Mouse (Mus musculus) forebrain, embryonic 11.5 days (tissue): ENCODE measurements around the gene Dpf2. TPM values are rescaled to one million over a fixed set of nuclear protein-coding genes. Genes with fewer than 3 reads are reported as not detected.

ENCODE experiments used
- ATAC-seq: fragments of 200-750 bp; cut with Nextera tagmentation; replicated peaks from 2 replicates; pipeline ENCODE4 v1.8.0; 2017; ENCODE audit warnings: moderate TSS enrichment; ENCODE audit not compliant: low FRiP score
- DNase-seq: peaks from one replicate; pipeline ENCODE4 v3.0.0-alpha.2; 2017; ENCODE audit warnings: low spot score
- H3K27ac ChIP-seq: fragments of 300-500 bp; sonication (generic); 2 replicates; pipeline ENCODE4 v1.5.1; 2014; ENCODE audit warnings: low read depth, low read length
- H3K27me3 ChIP-seq: fragments of 300-500 bp; sonication (generic); 2 replicates; pipeline ENCODE4 v1.6.1; 2014; ENCODE audit warnings: mild to moderate bottlenecking, low read length, mixed read lengths; ENCODE audit not compliant: control insufficient read depth, insufficient read depth
- H3K36me3 ChIP-seq: fragments of 300-500 bp; sonication (generic); 2 replicates; pipeline ENCODE4 v1.6.1; 2014; ENCODE audit warnings: mild to moderate bottlenecking, low read length, moderate library complexity, mixed read lengths; ENCODE audit not compliant: control insufficient read depth, insufficient read depth
- H3K4me1 ChIP-seq: fragments of 300-500 bp; sonication (generic); replicated peaks from 2 replicates; pipeline ENCODE4 v1.6.1; 2014; ENCODE audit warnings: low read length, mixed read lengths; ENCODE audit not compliant: control insufficient read depth, insufficient read depth
- H3K4me2 ChIP-seq: fragments of 300-500 bp; sonication (generic); 2 replicates; pipeline ENCODE4 v1.6.1; 2014; ENCODE audit warnings: low read depth, mild to moderate bottlenecking, low read length, moderate library complexity, mixed read lengths; ENCODE audit not compliant: severe bottlenecking
- H3K4me3 ChIP-seq: fragments of 300-500 bp; sonication (generic); 2 replicates; pipeline ENCODE4 v1.5.1; 2014; ENCODE audit warnings: low read depth, low read length
- H3K9ac ChIP-seq: fragments of 300-500 bp; sonication (generic); 2 replicates; pipeline ENCODE4 v1.6.1; 2014; ENCODE audit warnings: low read length
- H3K9me3 ChIP-seq: fragments of 300-500 bp; sonication (generic); 2 replicates; pipeline ENCODE4 v1.6.1; 2016; ENCODE audit warnings: low read length, mixed read lengths; ENCODE audit not compliant: control insufficient read depth
- WGBS: fragments of 180-500 bp; shearing (Covaris S2); extraction: QIAGEN DNeasy Blood & Tissue Kit; methylation state at CpG from one replicate; pipeline ENCODE4 v1.1.7; 2014; 5-methylcytosine and 5-hydroxymethylcytosine counted together
- polyA plus RNA-seq: library from polyadenylated mRNA; unstranded; fragments of >200 nt; fragmentation: Nextera tagmentation; extraction: Ambion mirVana; gene quantifications from 2 replicates; pipeline ENCODE4 v1.2.1, GENCODE M21; 2014

The Dpf2 gene
- polyA plus RNA-seq, 1 experiment from 2014 or later, result 232 TPM

DNA sequence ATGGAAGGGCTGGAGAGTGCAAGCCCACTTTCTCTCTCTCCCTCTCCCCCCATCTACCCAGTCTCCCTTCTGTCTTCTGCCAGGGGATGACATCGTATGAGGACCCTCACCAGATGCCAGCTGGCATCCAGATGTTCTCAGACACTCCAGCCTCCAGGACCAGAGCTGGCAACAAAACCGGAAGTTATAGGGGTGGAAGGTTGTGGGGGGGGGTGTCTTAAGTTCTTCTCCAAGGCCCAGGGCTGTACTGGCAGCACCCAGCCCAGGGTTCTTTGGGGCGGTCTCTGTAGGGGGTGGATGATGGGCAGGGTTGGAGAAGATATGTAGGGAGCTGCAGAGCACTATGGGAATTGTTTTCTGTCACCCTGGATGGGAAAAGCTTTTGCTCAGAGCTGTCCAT, 15.7 kb upstream of the Dpf2 start:
- DNase-seq (no peak), ATAC-seq (no peak)
- Histone ChIP-seq H3K27ac (no peak overlapping the region), H3K9me3 (no peaks in the 10 kb centered on the region), H3K27me3 (peaks cover 3% of the 10 kb centered on the region; the same call in 1 of the 2 replicates), H3K9ac (no peak overlapping the region), H3K4me2 (no peak overlapping the region), H3K36me3 (no peaks in the 10 kb centered on the region), H3K4me1 (peaks cover 5% of the 10 kb centered on the region; the same call in 1 of the 2 replicates), H3K4me3 (no peak overlapping the region)
- WGBS, result 83% methylated on average over 3 of the region's 3 CpGs

DNA sequence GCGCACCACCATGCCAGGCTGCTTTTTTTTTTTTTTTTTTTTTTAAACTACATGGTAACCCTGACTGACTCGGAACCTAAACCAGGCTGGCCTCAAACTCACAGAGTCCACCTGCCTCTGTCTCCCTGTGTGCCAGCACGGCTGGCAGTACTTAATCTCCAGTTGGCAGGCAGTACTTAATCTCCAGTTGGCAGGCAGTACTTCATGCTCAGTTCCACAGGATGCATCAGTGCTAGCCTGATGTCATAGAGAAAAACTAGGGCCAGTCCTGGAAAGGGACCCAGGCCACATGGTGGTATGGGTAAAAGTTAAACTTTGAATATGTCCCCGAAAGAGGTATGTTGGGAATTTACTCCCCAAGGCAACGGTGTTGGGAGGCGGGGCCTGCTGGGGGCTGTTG, 15.3 kb upstream of the Dpf2 start:
- DNase-seq, result no peak
- 84% methylated on average over 6 of the region's 6 CpGs for WGBS
- H3K27me3 ChIP-seq, result peaks cover 3% of the 10 kb centered on the region; the same call in 1 of the 2 replicates
- no peaks in the 10 kb centered on the region for H3K9me3 ChIP-seq
- ATAC-seq, result no peak
- H3K4me3 ChIP-seq, result no peak overlapping the region
- H3K36me3 ChIP-seq, result no peaks in the 10 kb centered on the region
- H3K9ac ChIP-seq, result no peak overlapping the region
- H3K27ac ChIP-seq, result no peak overlapping the region
- H3K4me1 ChIP-seq, result peaks cover 5% of the 10 kb centered on the region; the same call in 1 of the 2 replicates
- no peak overlapping the region for H3K4me2 ChIP-seq

DNA sequence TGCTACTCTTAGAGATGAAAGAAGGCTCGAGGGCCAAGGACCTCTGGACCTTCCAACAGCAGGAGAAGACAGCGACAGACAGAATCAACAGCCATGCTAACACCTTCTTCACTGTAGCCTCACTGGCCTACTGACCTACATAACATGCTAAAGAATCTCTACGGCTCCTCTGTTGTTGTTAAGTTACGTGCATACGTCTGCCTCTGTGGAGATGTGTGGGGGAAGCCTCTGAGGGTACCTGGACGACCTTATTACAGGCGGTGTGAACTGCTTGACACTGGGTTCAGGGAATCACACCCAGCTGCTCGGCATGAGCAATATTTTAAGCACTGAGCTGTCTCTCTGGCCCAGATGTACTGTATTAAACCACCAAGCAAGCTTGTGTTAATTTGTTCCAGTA, 14.7 kb upstream of the Dpf2 start:
- H3K9me3 ChIP-seq, result no peaks in the 10 kb centered on the region
- ATAC-seq, result no peak
- H3K27ac ChIP-seq, result no peak overlapping the region
- no peak overlapping the region for H3K9ac ChIP-seq
- WGBS, result 77% methylated on average over 8 of the region's 8 CpGs
- DNase-seq, result no peak
- no peak overlapping the region for H3K4me3 ChIP-seq
- peaks cover 3% of the 10 kb centered on the region; the same call in 1 of the 2 replicates for H3K27me3 ChIP-seq
- H3K4me1 ChIP-seq, result peaks cover 5% of the 10 kb centered on the region; the same call in 1 of the 2 replicates
- H3K36me3 ChIP-seq, result no peaks in the 10 kb centered on the region
- no peak overlapping the region for H3K4me2 ChIP-seq

DNA sequence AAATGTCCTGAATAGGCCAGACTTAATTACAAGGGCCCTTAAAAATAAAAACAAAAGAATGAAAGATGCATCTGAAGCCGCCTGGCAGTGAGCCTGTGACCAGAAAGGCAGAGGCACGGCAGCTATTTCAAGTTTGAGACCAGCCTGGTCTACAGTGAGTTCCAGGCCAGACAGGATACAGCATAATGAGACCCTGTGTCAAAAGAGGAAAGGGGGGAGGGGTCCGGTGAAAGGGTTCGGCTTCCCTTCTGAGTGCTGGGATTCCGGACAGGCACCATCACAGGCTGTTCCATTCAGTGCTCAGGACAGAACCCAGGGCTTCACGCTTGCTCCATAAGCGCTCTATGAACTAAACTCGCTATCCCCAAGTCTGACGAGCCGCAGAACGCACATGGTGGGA, 14.2 kb upstream of the Dpf2 start:
- Histone ChIP-seq H3K27me3 (peaks cover 3% of the 10 kb centered on the region; the same call in 1 of the 2 replicates), H3K4me1 (peaks cover 5% of the 10 kb centered on the region; the same call in 1 of the 2 replicates), H3K4me2 (no peak overlapping the region), H3K27ac (no peak overlapping the region), H3K9me3 (no peaks in the 10 kb centered on the region), H3K9ac (no peak overlapping the region), H3K4me3 (no peak overlapping the region), H3K36me3 (no peaks in the 10 kb centered on the region)
- 78% methylated on average over 11 of the region's 11 CpGs for WGBS
- no peak for ATAC-seq
- no peak for DNase-seq

DNA sequence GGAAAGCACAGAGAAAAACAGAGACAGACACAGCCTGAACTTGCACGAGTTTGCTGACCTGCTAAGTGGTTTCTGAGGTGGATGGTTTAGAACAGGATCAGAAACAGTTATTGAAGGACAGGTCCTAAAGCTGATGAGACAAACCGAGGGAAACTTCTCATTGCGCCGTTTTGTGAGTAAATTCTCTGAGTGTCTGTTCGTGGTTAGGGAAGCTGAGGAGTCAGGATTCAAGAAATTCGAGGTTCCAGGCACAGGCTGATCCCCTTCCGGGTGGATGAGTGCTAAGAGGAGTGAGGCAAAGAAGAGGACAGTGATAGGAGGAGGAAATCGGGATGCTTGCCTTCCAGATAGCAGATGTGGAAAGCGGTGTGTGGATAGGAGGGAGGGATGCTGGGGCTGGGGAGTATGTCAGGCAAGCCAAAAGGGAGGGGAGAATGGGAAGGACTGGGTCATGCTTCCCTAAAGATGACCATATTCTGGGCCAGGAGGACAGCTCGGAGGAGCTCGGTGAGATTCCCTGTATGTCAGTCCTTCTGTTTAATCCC, 12.6 kb upstream of the Dpf2 start:
- 0 out of 2 replicates have a peak overlapping the region, but pooled peaks have one; percentile 2 for H3K9ac ChIP-seq

DNA sequence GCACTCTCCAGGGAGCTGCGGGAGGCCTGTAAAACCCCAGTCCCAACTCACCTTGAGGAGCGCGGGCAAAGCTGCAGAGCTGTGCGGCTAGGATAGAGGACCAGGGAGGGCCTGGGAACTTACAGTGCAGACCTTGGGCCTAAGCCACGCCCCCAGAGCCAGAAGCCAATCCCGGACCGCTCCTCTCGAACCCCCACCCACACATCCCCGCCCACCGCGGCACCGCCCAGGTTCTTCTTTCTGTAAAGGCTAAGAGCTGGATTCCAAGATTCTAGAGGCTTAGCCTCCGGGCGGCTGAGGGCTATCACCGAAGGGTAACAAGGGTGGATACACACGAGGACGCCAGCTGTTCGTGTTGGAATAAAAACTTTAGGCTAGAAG, 11.9 kb upstream of the Dpf2 start, which contains the start of gene Cdc42ep2:
Gene Cdc42ep2 (minus strand): TSS at position 104 of the 381 bp plus-strand sequence.
- H3K4me3 ChIP-seq, result peak within 1 kb of the TSS; percentile 44
- peak; percentile 96 for ATAC-seq
- peaks cover 5% of the 10 kb centered on the region; the same call in 1 of the 2 replicates for H3K4me1 ChIP-seq
- no peaks in the 10 kb centered on the region for H3K36me3 ChIP-seq
- peaks cover 3% of the 10 kb centered on the region; the same call in 1 of the 2 replicates for H3K27me3 ChIP-seq
- DNase-seq, result peak; percentile 97
- H3K27ac ChIP-seq, result no peak within 1 kb of the TSS
- 0% methylated on average over 18 of the region's 18 CpGs for WGBS
- H3K9ac ChIP-seq, result peak within 1 kb of the TSS; percentile 40
- H3K9me3 ChIP-seq, result no peaks in the 10 kb centered on the region
- peak within 1 kb of the TSS; percentile 98 for H3K4me2 ChIP-seq

More for the DNA sequence above, 12.6 kb upstream of the Dpf2 start:
- Histone ChIP-seq H3K27me3 (peaks cover 3% of the 10 kb centered on the region; the same call in 1 of the 2 replicates), H3K4me2 (peak overlapping the region; percentile 98; the same call in 1 of the 2 replicates), H3K4me3 (peak overlapping the region; percentile 44), H3K9me3 (no peaks in the 10 kb centered on the region), H3K36me3 (no peaks in the 10 kb centered on the region), H3K27ac (no peak overlapping the region), H3K4me1 (peaks cover 5% of the 10 kb centered on the region; the same call in 1 of the 2 replicates)
- ATAC-seq (no peak), DNase-seq (no peak)
- WGBS, result 29% methylated on average over 11 of the region's 11 CpGs

DNA sequence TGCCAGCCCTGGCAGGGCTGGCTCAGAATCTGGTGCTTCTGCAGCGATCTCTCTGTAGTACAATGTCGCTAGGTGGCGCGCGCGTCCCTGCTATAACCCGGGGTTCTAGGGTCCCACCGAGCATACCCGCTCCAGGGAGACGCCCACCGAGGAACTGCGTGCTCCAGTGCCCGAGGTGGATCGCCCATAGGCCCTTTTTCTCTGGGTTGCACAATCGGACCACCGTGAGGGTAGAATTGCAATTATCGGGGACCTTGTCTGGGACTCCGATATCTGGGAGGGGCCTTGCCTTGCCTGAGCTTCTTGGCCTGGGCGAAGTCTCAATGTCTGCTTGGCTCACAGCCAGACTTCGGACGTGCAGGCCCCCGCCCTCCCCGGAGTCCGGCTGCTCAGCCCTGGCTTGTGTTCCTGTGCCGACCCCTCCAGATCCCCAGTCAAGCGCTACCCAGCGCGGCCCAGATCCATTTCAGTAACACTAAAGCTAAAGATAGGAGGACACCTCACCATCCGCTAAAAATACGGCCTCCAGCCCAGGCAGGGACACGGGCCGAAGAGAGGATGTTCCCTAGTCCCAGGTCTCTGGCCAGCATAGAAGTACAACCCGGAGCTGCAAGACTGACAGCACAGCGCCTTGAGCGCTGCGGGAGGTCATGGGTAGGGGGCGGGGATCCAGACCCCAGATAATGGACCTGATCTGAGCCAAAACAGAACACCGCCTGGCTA, 11.3 kb upstream of the Dpf2 start:
- H3K4me1 ChIP-seq, result peaks cover 5% of the 10 kb centered on the region; the same call in 1 of the 2 replicates
- no peaks in the 10 kb centered on the region for H3K9me3 ChIP-seq
- DNase-seq, result peak; percentile 96
- peak overlapping the region; percentile 98 for H3K4me2 ChIP-seq
- peaks cover 3% of the 10 kb centered on the region; the same call in 1 of the 2 replicates for H3K27me3 ChIP-seq
- WGBS, result under 1% methylated on average over 38 of the region's 38 CpGs
- ATAC-seq, result peak; percentile 76
- H3K9ac ChIP-seq, result peak overlapping the region; percentile 40
- no peak overlapping the region for H3K27ac ChIP-seq
- H3K36me3 ChIP-seq, result no peaks in the 10 kb centered on the region
- peak overlapping the region; percentile 44 for H3K4me3 ChIP-seq

DNA sequence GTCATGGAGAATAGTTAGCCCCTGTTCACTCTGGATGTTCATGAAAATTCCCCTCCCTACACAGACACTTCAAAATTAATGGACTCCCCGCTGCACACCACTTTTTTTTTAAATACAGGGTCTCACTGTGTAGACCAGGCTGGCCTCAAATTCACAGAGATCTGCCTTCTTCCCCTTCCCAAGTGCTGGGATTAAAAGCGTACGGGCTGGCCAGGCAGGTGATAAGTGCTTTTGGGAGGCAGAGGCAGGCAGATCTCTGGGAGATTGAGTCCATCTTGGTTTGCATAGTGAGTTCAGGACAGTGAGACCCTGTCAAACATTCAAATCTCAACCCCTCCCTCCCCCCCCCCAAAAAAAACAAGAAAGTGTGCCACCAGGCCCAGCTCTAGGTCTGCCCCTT, 10.2 kb upstream of the Dpf2 start:
- Histone ChIP-seq H3K27ac (no peak overlapping the region), H3K27me3 (peaks cover 3% of the 10 kb centered on the region; the same call in 1 of the 2 replicates), H3K36me3 (no peaks in the 10 kb centered on the region), H3K9me3 (no peaks in the 10 kb centered on the region), H3K9ac (no peak overlapping the region), H3K4me3 (no peak overlapping the region), H3K4me2 (no peak overlapping the region), H3K4me1 (peaks cover 5% of the 10 kb centered on the region; the same call in 1 of the 2 replicates)
- no peak for DNase-seq
- no peak for ATAC-seq
- 85% methylated on average over 3 of the region's 3 CpGs for WGBS
